Mouse (Mus musculus): ENCODE measurements around the gene Scd4.

DNA sequence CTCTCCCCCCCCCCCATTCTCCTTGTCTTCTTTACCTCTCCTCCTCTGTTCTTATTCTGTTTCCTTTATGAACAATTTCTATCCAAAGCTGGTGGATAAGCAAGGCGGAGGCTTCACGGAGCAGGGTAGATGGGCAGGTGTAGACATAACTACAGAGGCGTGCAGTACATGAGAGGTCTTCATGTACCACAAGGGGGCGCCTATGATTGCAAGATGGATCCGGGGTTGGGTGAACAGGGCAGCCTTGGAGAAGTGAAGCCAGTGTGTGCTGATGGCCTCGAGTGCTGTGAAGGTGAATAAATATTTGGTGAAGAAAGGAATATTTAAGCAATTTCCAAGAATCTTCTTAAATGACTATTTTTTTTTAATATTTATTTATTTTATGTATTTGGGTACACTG, 40.1 kb downstream of the Scd4 start:
- TF ChIP-seq CTCF (IDR thresholded peaks at IDR 0.05; ENCODE audit: borderline replicate concordance, control insufficient read depth, extremely low read depth, insufficient read depth, low read length, poor library complexity) = peak; percentile 69; the same call in 1 of the 2 replicates
- no peak for TF ChIP-seq POLR2A (IDR thresholded peaks at IDR 0.05; ENCODE audit: control insufficient read depth, extremely low read depth, insufficient read depth, low read length, poor library complexity)
